Mouse (Mus musculus) regulatory T cell (primary cell): ENCODE measurements around the gene Neurl3.

Experiments used
- in situ Hi-C: fragments of 300-600 bp; cut with MboI, MseI; formaldehyde crosslinking; loops from one replicate; pipeline ENCODE4 v1.15.1; 2025; ENCODE audit warnings: high pct_unique_total_duplicates

The Neurl3 gene

GRCm38 (mm10) chr1:36298107-36298506, 23.6 kb upstream of the Neurl3 start:
- in situ Hi-C loops: no loop called here

GRCm38 (mm10) chr1:36296466-36297149, 22.1 kb upstream of the Neurl3 start:
- in situ Hi-C loops: no loop called here

GRCm38 (mm10) chr1:36294402-36294801, 19.9 kb upstream of the Neurl3 start:
- in situ Hi-C loops: no loop called here

DNA sequence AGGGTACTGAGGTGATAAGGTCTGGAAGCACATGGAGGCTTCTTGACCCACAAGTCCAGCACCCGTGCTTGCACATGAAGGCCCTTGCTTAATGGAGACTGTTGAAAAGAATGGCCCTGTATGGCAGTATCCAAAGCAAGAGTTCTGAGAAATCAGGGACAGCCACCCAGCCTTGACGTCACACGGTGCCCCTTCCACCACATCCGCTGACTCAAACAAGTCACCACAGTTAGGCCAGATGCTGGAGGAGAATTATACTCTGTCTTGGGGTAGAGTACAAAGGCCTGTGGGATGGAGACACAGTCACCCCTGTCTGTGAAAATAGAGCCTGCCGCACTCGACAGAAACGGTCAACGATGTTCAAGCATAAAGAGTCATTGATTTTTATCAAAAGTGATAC, 19.0 kb upstream of the Neurl3 start:
- in situ Hi-C loops: no loop called here

GRCm38 (mm10) chr1:36281849-36282248, 7.4 kb upstream of the Neurl3 start:
- in situ Hi-C loops: no loop called here

- in situ Hi-C loops: no loop called here
Observed at GRCm38 (mm10) chr1:36280938-36281337, 6.5 kb upstream of the Neurl3 start.

- in situ Hi-C loops: loop anchor here (5.0 kb wide), 2 partner anchors 37 to 132 kb away; partner anchors contain the start of gene Uggt1
Observed at GRCm38 (mm10) chr1:36279202-36279601, 4.7 kb upstream of the Neurl3 start.

- in situ Hi-C loops: loop anchor here (5.0 kb wide), 2 partner anchors 35 to 130 kb away; partner anchors contain the start of gene Uggt1
Observed at GRCm38 (mm10) chr1:36277267-36278060, 3.0 kb upstream of the Neurl3 start.

DNA sequence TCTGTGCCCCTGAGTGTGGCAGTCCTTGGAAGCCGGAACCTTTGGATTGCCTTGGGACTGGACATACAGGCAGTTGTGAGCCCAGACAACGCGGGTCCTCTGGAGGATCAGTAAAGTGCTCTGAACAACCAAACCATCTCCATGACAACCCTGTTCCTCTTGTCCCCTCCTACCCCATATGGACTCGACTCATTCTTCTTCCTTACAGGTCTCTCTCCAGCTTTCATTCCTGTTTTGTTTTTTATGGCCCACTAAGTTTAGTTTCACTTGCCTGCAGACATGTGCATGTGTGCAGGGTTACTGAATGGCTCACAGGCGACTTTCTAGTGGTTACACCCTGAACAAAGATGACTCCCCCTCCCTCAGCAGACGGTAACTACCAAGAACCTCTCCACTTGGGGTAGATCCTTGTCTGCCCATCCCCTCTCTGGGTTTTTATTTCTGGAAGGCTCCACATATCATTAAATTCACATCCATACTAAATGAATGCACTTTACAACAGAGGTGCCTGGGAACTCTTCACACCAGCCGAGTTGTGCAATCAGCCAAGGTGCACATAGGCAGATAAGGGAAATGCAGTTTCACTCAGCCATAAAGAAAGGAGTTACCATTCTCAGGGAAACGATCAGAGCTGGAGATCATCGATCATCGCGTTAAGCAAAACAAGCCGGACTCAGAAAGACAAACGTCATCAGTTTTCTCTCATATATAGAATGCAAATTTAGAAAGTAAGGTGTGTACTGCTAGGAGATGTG, 1.3 kb upstream of the Neurl3 start:
- in situ Hi-C loops: loop anchor here (5.0 kb wide), 2 partner anchors 34 to 129 kb away; partner anchors contain the start of gene Uggt1

DNA sequence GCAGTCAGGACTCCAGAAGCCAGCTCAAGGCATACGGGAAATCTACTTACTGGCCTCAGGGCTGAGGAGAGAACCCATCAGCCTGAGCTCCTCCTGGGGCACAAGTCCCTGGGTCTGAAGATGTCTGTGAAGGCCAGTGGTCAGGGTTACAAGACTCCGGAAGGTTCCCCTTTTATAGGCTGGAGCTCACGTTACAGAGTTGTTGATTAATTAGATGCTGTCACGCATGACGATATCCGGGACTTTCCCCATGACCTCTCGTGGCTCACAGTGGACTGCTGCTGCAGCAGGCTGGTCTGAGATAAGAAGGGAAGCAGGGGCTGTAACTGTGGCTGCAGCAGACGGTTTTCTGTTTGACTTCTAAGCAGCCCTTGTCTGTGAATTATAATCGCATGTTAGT, 1.2 kb downstream of the Neurl3 start:
- in situ Hi-C loops: loop anchor here (5.0 kb wide), 1 partner anchor 206 kb away; the partner anchor contains the start of gene Hs6st1

- in situ Hi-C loops: loop anchor here (5.0 kb wide), 1 partner anchor 205 kb away; the partner anchor contains the start of gene Hs6st1
Observed at GRCm38 (mm10) chr1:36272546-36272945, 1.9 kb downstream of the Neurl3 start.

DNA sequence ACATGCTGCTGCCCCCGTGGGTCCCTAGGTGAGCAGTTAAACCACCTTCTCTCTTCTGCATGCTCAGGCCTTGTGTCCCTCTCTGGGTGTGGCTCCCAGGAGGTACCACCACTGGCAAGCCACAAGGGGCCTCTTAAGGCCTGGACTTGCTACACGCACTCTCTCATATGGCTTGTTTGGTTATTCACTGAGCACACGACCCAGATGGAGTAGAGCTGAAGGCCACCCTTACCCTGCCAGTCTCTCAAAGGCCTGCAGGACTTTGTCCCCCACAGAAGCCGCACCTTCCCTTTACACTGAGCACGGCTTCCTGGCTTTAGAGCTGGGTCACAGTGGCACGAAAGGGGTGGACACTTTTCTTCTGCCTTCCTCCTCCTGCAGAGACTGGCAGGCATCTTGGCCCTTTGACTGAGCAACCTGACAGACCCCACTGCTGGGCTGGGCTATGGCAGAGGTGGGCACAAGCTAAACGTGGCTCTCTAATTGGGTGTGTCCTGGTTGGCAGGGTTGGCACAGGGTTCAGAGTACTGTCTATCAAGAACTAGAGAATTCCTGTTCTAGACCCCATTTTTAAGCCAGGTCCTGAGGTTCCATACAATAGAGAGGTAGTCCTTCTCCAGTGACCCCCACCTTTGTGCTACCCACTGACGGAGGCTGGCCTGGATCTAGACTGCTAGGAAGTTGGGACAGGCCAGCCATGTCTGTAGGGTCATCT, 2.8 kb downstream of the Neurl3 start:
- in situ Hi-C loops: loop anchor here (5.0 kb wide), 1 partner anchor 204 kb away; the partner anchor contains the start of gene Hs6st1

DNA sequence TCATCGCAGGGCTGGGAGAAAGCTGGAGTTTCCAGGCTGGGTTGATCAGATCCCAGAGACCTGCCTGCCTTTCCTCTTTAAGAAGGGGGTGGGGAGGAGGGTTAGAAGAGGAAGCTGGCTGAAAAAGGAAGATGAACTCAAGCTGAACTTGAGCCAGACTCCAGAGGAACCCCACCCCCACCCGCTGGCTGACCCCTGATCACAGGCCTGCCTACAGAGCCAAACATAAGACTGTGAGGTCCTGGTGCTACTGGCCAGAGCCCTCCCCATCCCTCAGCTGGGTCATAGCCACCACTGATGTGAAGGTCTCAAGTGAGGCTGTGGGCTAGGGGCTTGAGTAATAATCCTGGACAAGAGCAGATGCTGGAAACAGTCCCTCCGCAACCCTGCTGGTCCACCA, 3.8 kb downstream of the Neurl3 start:
- in situ Hi-C loops: loop anchor here (5.0 kb wide), 1 partner anchor 203 kb away; the partner anchor contains the start of gene Hs6st1

DNA sequence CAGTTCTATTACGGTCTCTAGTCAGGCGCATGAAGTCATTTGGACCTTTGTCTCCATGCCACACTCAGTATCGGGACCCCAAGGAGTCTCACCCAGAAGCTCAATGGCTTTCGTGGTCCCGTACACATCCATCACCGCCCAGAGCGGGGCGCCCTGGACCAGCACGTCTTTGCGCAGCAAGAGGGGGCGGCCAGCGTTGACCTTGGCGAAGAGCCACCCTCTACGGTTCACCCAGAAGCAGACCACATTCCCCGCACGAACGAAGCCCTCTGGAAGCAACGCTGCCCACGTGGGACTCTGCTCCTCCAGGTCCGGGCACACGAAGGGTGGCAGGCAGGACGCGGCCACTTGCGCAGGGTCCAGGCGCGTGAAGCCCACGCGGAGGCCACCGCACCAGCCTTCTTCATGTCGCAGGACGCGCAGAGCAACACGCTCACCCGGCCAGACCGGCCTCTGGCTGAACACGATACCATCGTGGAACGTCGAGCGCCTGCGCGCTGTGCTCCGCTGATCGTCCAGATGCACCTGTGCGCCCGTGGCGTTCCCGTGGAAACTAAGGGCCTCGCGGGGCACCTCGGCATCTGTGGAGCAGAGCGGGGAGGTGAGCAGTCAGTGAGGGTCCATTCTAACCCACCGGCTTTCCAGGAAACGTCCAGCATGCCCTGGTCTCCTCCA, 5.2 kb downstream of the Neurl3 start:
- in situ Hi-C loops: no loop called here

- in situ Hi-C loops: no loop called here
Observed at GRCm38 (mm10) chr1:36267595-36267994, 6.9 kb downstream of the Neurl3 start.

- in situ Hi-C loops: no loop called here
Observed at GRCm38 (mm10) chr1:36266293-36266692, 8.2 kb downstream of the Neurl3 start.

DNA sequence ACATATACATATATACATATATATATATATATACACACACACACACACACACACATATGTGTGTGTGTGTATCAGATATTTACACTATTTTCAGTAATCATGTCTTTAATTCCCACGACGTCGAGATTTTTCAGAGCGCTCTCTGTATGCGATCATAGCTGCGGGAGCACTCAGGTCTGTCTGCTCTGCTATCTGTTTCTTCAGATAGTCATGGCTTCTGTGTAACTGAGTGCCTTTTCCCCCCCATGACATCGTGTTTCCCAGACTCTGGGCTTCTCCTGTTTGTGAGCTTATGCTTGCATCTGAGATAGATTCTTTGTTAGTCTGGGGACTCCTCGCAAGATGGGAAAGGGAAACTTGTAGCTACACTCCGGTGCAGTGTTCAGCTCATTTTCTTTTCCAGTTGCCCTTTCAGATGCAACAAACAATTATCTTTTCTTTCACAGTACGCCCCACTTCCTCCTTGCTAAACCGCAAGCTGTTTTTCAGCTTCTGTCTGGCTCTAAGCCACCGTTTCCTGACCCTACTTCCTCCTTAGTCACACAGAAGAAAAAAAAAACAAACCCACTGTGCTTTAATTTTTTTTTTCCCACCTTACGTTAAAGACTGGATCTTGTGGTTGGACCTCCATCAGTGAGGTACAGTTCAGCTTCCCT, 10.5 kb downstream of the Neurl3 start:
- in situ Hi-C loops: no loop called here

DNA sequence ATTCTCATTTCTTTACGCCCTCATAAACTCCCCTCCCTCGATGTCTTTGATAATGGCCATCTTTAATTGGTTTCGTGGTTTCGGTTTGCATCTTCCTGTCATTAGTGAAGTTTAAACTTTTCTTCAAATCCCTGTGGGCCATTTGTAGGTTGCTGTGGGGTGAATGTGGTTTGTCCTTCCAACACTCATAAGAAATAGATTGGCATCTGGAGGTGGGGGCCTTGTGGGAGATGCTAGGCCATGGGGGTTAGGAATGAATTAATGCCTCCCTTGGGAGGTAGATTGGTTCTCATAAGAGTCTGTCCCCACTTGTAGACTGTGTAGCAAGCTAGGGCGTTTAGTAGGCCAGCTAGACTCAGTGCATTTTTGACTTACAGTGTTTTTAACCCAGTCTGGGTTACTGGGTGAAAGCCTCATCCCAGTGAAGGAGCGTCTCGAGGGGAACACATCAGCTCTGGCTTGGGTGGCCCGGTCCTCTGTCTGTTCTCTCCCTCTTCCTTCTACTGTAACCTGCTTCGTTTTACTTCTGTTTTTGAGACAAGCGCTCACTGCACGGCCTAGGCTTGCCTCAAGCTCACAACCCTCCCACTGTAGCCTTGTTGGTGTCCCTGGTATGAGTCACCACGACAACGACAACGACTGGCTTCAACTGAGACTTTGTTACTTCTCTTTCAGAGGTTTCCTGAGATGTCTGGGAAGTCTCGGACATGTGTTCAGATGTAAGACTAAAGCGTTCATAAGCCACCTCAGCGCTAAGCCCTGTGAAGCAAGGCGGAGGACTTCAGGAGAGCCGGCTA, 12.6 kb downstream of the Neurl3 start:
- in situ Hi-C loops: no loop called here

DNA sequence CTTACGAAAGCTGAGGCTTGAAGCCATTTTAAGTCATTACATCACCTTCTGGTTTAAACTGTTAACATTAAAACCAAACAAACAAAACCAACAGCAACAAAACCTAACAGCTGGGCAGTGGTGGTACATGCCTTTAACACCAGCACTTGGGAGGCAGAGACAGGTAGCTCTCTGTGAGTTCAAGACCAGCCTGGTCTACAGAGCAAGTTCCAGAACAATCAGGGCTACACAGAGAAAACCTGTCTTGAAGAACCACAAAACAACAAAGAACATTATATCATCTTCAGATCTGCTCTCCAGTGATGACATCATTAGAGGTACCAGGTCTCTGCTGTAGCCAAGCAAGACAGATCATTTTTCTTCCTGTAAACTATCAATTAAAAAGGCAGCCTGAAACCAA, 14.1 kb downstream of the Neurl3 start:
- in situ Hi-C loops: no loop called here
